Mouse (Mus musculus) megakaryocyte, embryonic 14.5 days (primary cell): ENCODE measurements around the gene Bola2.

Experiments used
- FLI1 ChIP-seq: IDR thresholded peaks from 2 replicates; pipeline ENCODE4 v1.6.1; 2012; ENCODE audit warnings: low read length, inconsistent platforms, mixed read lengths
- GATA1 ChIP-seq: IDR thresholded peaks from 3 replicates; pipeline ENCODE4 v1.6.1; 2012; ENCODE audit warnings: mixed read lengths, low read length, inconsistent platforms, borderline replicate concordance

DNA sequence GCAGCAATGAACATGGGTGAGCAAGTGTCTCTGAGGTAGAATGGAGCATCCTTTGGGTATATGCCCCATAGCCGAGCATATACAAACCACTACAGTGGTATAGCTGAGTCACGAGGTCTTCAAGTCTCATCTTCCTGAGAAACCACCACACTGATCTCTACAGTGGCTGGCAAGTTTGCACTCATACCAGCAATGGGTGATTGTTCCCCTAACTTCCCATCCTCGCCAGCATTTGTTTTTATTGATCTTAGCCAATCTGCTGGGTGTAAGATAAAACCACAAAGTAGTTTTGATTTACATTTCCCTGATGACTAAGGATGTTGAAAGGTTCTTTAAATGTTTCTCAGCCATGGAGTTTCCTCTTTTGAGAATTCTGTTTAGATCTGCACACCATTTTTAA, 29.9 kb downstream of the Bola2 start:
- TF ChIP-seq FLI1 (no peak), GATA1 (no peak)
